Mouse (Mus musculus) G1E (cell line): ENCODE data around the gene H2afz.

ENCODE experiments used
- CTCF ChIP-seq: IDR thresholded peaks from 2 replicates; pipeline ENCODE4 v1.5.1; 2012; ENCODE audit warnings: low read depth, low read length, inconsistent platforms, mixed read lengths
- GATA1 ChIP-seq: IDR thresholded peaks from 2 replicates; pipeline ENCODE4 v1.6.1; 2012; ENCODE audit warnings: borderline replicate concordance, low read length, inconsistent platforms, mixed read lengths
- GATA2 ChIP-seq: IDR thresholded peaks from 2 replicates; pipeline ENCODE4 v1.6.1; 2012; ENCODE audit warnings: low read depth, low read length, inconsistent platforms, borderline replicate concordance
- POLR2AphosphoS5 ChIP-seq: IDR thresholded peaks from 2 replicates; pipeline ENCODE4 v1.6.1; 2012; ENCODE audit warnings: low read depth, low read length, inconsistent platforms; ENCODE audit not compliant: insufficient replicate concordance

- TF ChIP-seq CTCF = no peak
- no peak for TF ChIP-seq POLR2AphosphoS5
- TF ChIP-seq GATA1 = no peak
- no peak for TF ChIP-seq GATA2
These were observed 9.0 kb upstream of the H2afz start for GRCm38 (mm10) chr3:137855328-137855727.
